Mouse (Mus musculus) forebrain, embryonic 12.5 days (tissue): ENCODE results near the gene Camkmt. TPM values are rescaled to one million over a fixed set of nuclear protein-coding genes. Genes with fewer than 3 reads are reported as not detected.

Experiments
- ATAC-seq: fragments of 200-750 bp; cut with Nextera tagmentation; 2 replicates; pipeline ENCODE4 v1.8.0; 2017; ENCODE audit warnings: moderate TSS enrichment; ENCODE audit not compliant: low FRiP score
- H3K27ac ChIP-seq: fragments of 300-500 bp; sonication (generic); 2 replicates; pipeline ENCODE4 v1.5.1; 2016; ENCODE audit warnings: mild to moderate bottlenecking
- H3K27me3 ChIP-seq: fragments of 300-500 bp; sonication (generic); 2 replicates; pipeline ENCODE4 v1.6.1; 2016; ENCODE audit warnings: mild to moderate bottlenecking
- H3K36me3 ChIP-seq: fragments of 300-500 bp; sonication (generic); replicated peaks from 2 replicates; pipeline ENCODE4 v1.6.1; 2016; ENCODE audit warnings: mild to moderate bottlenecking
- H3K4me1 ChIP-seq: fragments of 300-500 bp; sonication (generic); 2 replicates; pipeline ENCODE4 v1.6.1; 2016
- H3K4me2 ChIP-seq: fragments of 300-500 bp; sonication (generic); 2 replicates; pipeline ENCODE4 v1.6.1; 2016; ENCODE audit warnings: mild to moderate bottlenecking, moderate library complexity
- H3K4me3 ChIP-seq: fragments of 300-500 bp; sonication (generic); replicated peaks from 2 replicates; pipeline ENCODE4 v1.5.1; 2016; ENCODE audit warnings: mild to moderate bottlenecking
- H3K9ac ChIP-seq: fragments of 300-500 bp; sonication (generic); 2 replicates; pipeline ENCODE4 v1.6.1; 2016; ENCODE audit warnings: mild to moderate bottlenecking
- H3K9me3 ChIP-seq: fragments of 300-500 bp; sonication (generic); 2 replicates; pipeline ENCODE4 v1.6.1; 2016
- WGBS: fragments of 180-500 bp; shearing (Covaris S2); methylation state at CpG from one replicate; pipeline ENCODE4 v1.1.7; 2016; 5-methylcytosine and 5-hydroxymethylcytosine counted together
- polyA plus RNA-seq: library from polyadenylated mRNA; unstranded; fragments of >200 nt; fragmentation: Nextera tagmentation; extraction: Ambion mirVana; gene quantifications from 2 replicates; pipeline ENCODE4 v1.2.1, GENCODE M21; 2016

Gene Camkmt
- polyA plus RNA-seq, 1 experiment from 2014 or later = 16.0 TPM

DNA sequence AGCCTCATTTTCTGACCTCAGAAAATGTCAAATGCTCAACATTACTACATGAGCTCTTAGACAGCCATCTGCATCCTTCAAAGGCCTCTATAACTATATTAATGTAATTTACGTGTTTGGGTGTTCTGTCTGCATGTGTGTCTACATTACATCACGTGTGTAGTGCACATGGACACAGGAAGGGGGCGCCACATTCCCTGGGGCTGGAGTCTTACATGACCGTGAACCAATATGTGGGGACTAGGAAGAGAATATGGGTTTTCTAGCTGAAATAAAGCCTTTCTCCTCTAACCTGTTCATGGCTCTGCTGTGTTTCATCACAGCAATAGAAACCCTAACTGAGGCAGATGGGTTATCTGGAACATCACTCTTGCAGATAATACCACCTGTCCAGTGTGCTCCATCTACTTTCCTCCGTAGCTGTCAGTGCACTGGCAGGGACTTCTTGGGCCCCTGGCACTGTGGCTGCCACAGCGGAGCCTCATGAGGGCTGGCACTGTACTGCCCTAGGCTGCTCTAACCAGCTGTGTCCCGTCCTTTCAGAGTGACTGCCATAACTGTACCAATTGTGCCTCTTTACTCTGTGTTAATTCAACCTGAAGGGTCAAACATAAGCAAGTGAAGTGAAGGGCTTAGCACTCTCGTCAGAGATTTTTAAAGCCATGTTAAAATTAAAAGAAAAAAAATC is 19.1 kb upstream of the Camkmt start:
- Histone ChIP-seq H3K4me2 (no peak overlapping the region), H3K36me3 (peaks cover 58% of the 10 kb centered on the region), H3K27ac (no peak overlapping the region), H3K4me1 (peaks cover 16% of the 10 kb centered on the region), H3K4me3 (no peak overlapping the region), H3K9me3 (no peaks in the 10 kb centered on the region), H3K27me3 (no peaks in the 10 kb centered on the region), H3K9ac (no peak overlapping the region)
- no peak for ATAC-seq
- 90% methylated on average over 8 of the region's 8 CpGs for WGBS

- Histone ChIP-seq H3K9ac (0 out of 2 replicates have a peak overlapping the region, but pooled peaks have one; percentile 17), H3K4me3 (no peak overlapping the region), H3K4me1 (peaks cover 16% of the 10 kb centered on the region), H3K27me3 (no peaks in the 10 kb centered on the region), H3K9me3 (no peaks in the 10 kb centered on the region), H3K36me3 (peaks cover 59% of the 10 kb centered on the region), H3K27ac (peak overlapping the region; percentile 59), H3K4me2 (peak overlapping the region; percentile 29)
- peak; percentile 57; the same call in 1 of the 2 replicates for ATAC-seq
- 13% methylated on average over 11 of the region's 11 CpGs for WGBS
Observed at GRCm38 (mm10) chr17:85072383-85072782, 18.0 kb upstream of the Camkmt start.

- Histone ChIP-seq H3K36me3 (peaks cover 62% of the 10 kb centered on the region), H3K9ac (no peak overlapping the region), H3K4me1 (peaks cover 16% of the 10 kb centered on the region), H3K27ac (peak overlapping the region; percentile 59; the same call in 1 of the 2 replicates), H3K4me2 (peak overlapping the region; percentile 29), H3K4me3 (no peak overlapping the region), H3K9me3 (no peaks in the 10 kb centered on the region), H3K27me3 (no peaks in the 10 kb centered on the region)
- no peak for ATAC-seq
- 34% methylated on average over 7 of the region's 7 CpGs for WGBS
Observed at GRCm38 (mm10) chr17:85073214-85073613, 17.1 kb upstream of the Camkmt start.

- H3K27me3 ChIP-seq = no peaks in the 10 kb centered on the region
- H3K4me1 ChIP-seq = peaks cover 16% of the 10 kb centered on the region
- no peaks in the 10 kb centered on the region for H3K9me3 ChIP-seq
- peaks cover 62% of the 10 kb centered on the region for H3K36me3 ChIP-seq
- H3K4me3 ChIP-seq = no peak overlapping the region
- ATAC-seq = no peak
- WGBS = 98% methylated on average over 4 of the region's 4 CpGs
- no peak overlapping the region for H3K4me2 ChIP-seq
- H3K9ac ChIP-seq = no peak overlapping the region
- H3K27ac ChIP-seq = no peak overlapping the region
Observed at GRCm38 (mm10) chr17:85074083-85074482, 16.3 kb upstream of the Camkmt start.

- Histone ChIP-seq H3K36me3 (peaks cover 49% of the 10 kb centered on the region), H3K4me3 (no peak overlapping the region), H3K4me2 (no peak overlapping the region), H3K9me3 (no peaks in the 10 kb centered on the region), H3K27me3 (no peaks in the 10 kb centered on the region), H3K27ac (no peak overlapping the region), H3K4me1 (no peaks in the 10 kb centered on the region), H3K9ac (no peak overlapping the region)
- ATAC-seq = no peak
- WGBS = 93% methylated on average over 3 of the region's 3 CpGs
Observed at GRCm38 (mm10) chr17:85079276-85079675, 11.1 kb upstream of the Camkmt start.

GRCm38 (mm10) chr17:85080781-85081180 is 9.6 kb upstream of the Camkmt start:
- Histone ChIP-seq H3K9ac (no peak overlapping the region), H3K4me3 (no peak overlapping the region), H3K36me3 (peaks cover 41% of the 10 kb centered on the region), H3K27me3 (no peaks in the 10 kb centered on the region), H3K27ac (no peak overlapping the region), H3K4me2 (no peak overlapping the region), H3K9me3 (no peaks in the 10 kb centered on the region), H3K4me1 (no peaks in the 10 kb centered on the region)
- WGBS = 94% methylated on average over 11 of the region's 11 CpGs
- ATAC-seq = no peak

- peaks cover 6% of the 10 kb centered on the region for H3K36me3 ChIP-seq
- H3K9ac ChIP-seq = no peak overlapping the region
- H3K4me1 ChIP-seq = peaks cover 18% of the 10 kb centered on the region
- WGBS = 100% methylated on average over 2 of the region's 2 CpGs
- no peak for ATAC-seq
- no peaks in the 10 kb centered on the region for H3K9me3 ChIP-seq
- H3K27me3 ChIP-seq = no peaks in the 10 kb centered on the region
- H3K27ac ChIP-seq = no peak overlapping the region
- H3K4me2 ChIP-seq = no peak overlapping the region
- H3K4me3 ChIP-seq = no peak overlapping the region
Observed at GRCm38 (mm10) chr17:85085335-85085734, 5.0 kb upstream of the Camkmt start.

- no peak overlapping the region for H3K27ac ChIP-seq
- no peak for ATAC-seq
- no peak overlapping the region for H3K9ac ChIP-seq
- 83% methylated on average over 1 of the region's 1 CpGs for WGBS
- no peak overlapping the region for H3K4me2 ChIP-seq
- H3K4me3 ChIP-seq = no peak overlapping the region
- H3K36me3 ChIP-seq = no peaks in the 10 kb centered on the region
- no peaks in the 10 kb centered on the region for H3K27me3 ChIP-seq
- no peaks in the 10 kb centered on the region for H3K9me3 ChIP-seq
- H3K4me1 ChIP-seq = peaks cover 24% of the 10 kb centered on the region
Observed at GRCm38 (mm10) chr17:85086501-85086900, 3.9 kb upstream of the Camkmt start.

GRCm38 (mm10) chr17:85087591-85087990 is 2.8 kb upstream of the Camkmt start:
- WGBS = 91% methylated on average over 5 of the region's 5 CpGs
- H3K36me3 ChIP-seq = no peaks in the 10 kb centered on the region
- H3K4me3 ChIP-seq = no peak overlapping the region
- H3K9me3 ChIP-seq = no peaks in the 10 kb centered on the region
- no peak overlapping the region for H3K9ac ChIP-seq
- no peak for ATAC-seq
- H3K27ac ChIP-seq = no peak overlapping the region
- no peaks in the 10 kb centered on the region for H3K27me3 ChIP-seq
- H3K4me2 ChIP-seq = no peak overlapping the region
- H3K4me1 ChIP-seq = peaks cover 27% of the 10 kb centered on the region

DNA sequence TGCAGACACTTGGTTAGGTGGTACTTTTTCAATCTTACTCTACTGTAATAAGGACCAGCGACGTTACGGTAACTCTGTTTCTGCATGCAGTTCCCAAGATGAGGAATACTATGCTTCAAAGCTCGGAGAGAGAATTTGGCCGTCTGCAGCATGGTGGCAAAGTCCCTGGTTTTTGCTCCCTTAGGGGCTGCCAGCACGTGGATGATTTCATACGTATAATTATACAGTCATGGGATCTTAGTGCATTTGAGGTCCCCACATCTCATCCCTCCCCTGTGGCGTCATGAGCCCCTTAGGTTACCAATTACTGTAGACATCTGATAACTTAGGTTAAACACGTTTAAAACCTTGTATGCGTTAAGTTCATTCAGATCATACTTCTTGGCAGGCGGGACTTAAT is 2.0 kb upstream of the Camkmt start:
- Histone ChIP-seq H3K4me3 (no peak overlapping the region), H3K27ac (no peak overlapping the region), H3K27me3 (no peaks in the 10 kb centered on the region), H3K36me3 (no peaks in the 10 kb centered on the region), H3K9ac (no peak overlapping the region), H3K9me3 (no peaks in the 10 kb centered on the region), H3K4me2 (no peak overlapping the region), H3K4me1 (peaks cover 27% of the 10 kb centered on the region)
- 89% methylated on average over 11 of the region's 11 CpGs for WGBS
- ATAC-seq = no peak

- H3K4me3 ChIP-seq = peak overlapping the region; percentile 91
- H3K27ac ChIP-seq = no peak overlapping the region
- peak overlapping the region; percentile 80 for H3K4me2 ChIP-seq
- 0 out of 2 replicates have a peak overlapping the region, but pooled peaks have one; percentile 77 for H3K9ac ChIP-seq
- peaks cover 27% of the 10 kb centered on the region for H3K4me1 ChIP-seq
- ATAC-seq = no peak
- no peaks in the 10 kb centered on the region for H3K36me3 ChIP-seq
- H3K9me3 ChIP-seq = no peaks in the 10 kb centered on the region
- WGBS = 46% methylated on average over 6 of the region's 6 CpGs
- H3K27me3 ChIP-seq = no peaks in the 10 kb centered on the region
Observed at GRCm38 (mm10) chr17:85089011-85089410, 1.3 kb upstream of the Camkmt start.

- Histone ChIP-seq H3K36me3 (no peaks in the 10 kb centered on the region), H3K4me1 (peaks cover 27% of the 10 kb centered on the region), H3K9me3 (no peaks in the 10 kb centered on the region), H3K9ac (peak overlapping the region; percentile 77), H3K27me3 (no peaks in the 10 kb centered on the region), H3K27ac (peak overlapping the region; percentile 81), H3K4me3 (peak overlapping the region; percentile 91), H3K4me2 (peak overlapping the region; percentile 80)
- WGBS = 0% methylated on average over 16 of the region's 16 CpGs
- ATAC-seq = peak; percentile 7; the same call in 1 of the 2 replicates
Observed at GRCm38 (mm10) chr17:85089621-85090020, 731 bp upstream of the Camkmt start.

- H3K27ac ChIP-seq = no peak overlapping the region
- no peak overlapping the region for H3K9ac ChIP-seq
- H3K4me2 ChIP-seq = peak overlapping the region; percentile 80
- H3K9me3 ChIP-seq = no peaks in the 10 kb centered on the region
- no peaks in the 10 kb centered on the region for H3K36me3 ChIP-seq
- H3K27me3 ChIP-seq = no peaks in the 10 kb centered on the region
- WGBS = 93% methylated on average over 6 of the region's 6 CpGs
- H3K4me1 ChIP-seq = peaks cover 27% of the 10 kb centered on the region
- H3K4me3 ChIP-seq = 0 out of 2 replicates have a peak overlapping the region, but pooled peaks have one; percentile 91
- no peak for ATAC-seq
Observed at GRCm38 (mm10) chr17:85091762-85092161, 1.4 kb downstream of the Camkmt start.
